Mouse (Mus musculus) embryonic fibroblast, embryonic 13.5 days (primary cell): ENCODE results near the gene Zbtb40.

Experiments used
- CTCF ChIP-seq: IDR thresholded peaks from 2 replicates; pipeline ENCODE4 v1.5.1; 2011; ENCODE audit warnings: mild to moderate bottlenecking, control low read depth, low read length, moderate library complexity, borderline replicate concordance; ENCODE audit not compliant: insufficient read depth
- POLR2A ChIP-seq: IDR thresholded peaks from 2 replicates; pipeline ENCODE4 v1.6.1; 2011; ENCODE audit warnings: low read depth, mild to moderate bottlenecking, control low read depth, low read length, moderate library complexity

- TF ChIP-seq CTCF (no peak), POLR2A (no peak)
Measured at GRCm38 (mm10) chr4:137096353-137096752, 47.8 kb upstream of the Zbtb40 start.
